Mouse (Mus musculus): Measurements from ENCODE around the gene Mthfd2. TPM values are rescaled to one million over a fixed set of nuclear protein-coding genes. Genes with fewer than 3 reads are reported as not detected.
A peak's percentile ranks its signal among the peaks of the same experiment; 100 is the strongest.

Mthfd2 gene
- polyA plus RNA-seq, 1 experiment from 2014 or later: 24.1 TPM

DNA sequence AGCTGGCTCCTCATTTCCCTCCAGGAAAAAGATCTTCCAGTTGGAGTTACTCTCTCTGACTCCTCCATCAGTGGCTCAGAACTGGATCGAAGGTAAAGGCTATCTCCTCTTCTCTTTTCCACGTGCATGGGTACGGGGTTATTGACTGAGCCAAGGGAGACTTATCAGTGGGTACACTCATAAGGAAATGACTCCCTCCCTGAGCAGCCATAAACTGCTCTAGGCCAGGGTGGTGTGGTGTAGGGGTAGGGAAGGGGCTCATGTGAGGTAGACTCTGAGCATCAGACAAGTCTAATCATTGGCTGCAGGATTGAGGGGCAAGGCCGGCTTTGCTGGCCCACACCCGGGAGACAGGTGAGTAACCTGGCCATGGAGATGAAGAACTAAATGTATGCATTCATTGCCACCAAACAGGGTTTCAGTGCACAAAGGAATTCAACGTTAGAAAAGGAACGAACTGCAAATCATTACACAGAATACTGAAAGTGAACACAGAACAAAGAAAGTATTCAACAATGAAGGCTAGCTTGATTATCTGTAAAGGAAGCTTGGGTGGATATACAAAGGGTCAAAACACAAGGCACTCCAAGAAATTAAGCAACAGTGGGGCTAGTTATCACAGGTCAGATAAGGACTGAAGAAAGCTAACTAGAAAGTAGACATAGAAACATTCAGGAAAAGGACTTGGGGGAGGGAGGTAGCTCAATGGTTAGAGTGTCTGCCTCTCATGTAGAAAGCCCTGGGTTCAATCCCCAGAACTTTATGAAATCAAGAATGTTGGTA, 25.1 kb downstream of the Mthfd2 start:
- H3K4me2 ChIP-seq (ENCODE audit: low read length): no peak overlapping the region
- H3K27ac ChIP-seq (replicated peaks in 1 of 2; ENCODE audit: control insufficient read depth in 1 of 2, insufficient read depth in 1 of 2, low read depth in 2 of 2, low read length in 2 of 2): no peak overlapping the region
- no peak overlapping the region for H3K9ac ChIP-seq (ENCODE audit: low read length)
- H3K4me3 ChIP-seq (ENCODE audit: control insufficient read depth in 1 of 2, insufficient read depth in 1 of 2, low read depth in 1 of 2, low read length in 2 of 2): no peak overlapping the region
- 64% methylated on average over 7 of the region's 7 CpGs for WGBS
- ATAC-seq (ENCODE audit: insufficient number of reproducible peaks, insufficient read depth, low FRiP score, low read depth): no peak
- no peaks in the 10 kb centered on the region for H3K9me3 ChIP-seq (ENCODE audit: control insufficient read depth, low read length)
- no peaks in the 10 kb centered on the region for H3K27me3 ChIP-seq (ENCODE audit: control insufficient read depth, insufficient read depth, low read length)
- H3K4me1 ChIP-seq (ENCODE audit: control insufficient read depth in 2 of 2, insufficient read depth in 2 of 2, low read length in 2 of 2): no peaks in the 10 kb centered on the region
- H3K36me3 ChIP-seq (ENCODE audit: control insufficient read depth, insufficient read depth, low read length): 0 out of 2 replicates have a peak, but pooled peaks cover 7% of the 10 kb centered on the region

DNA sequence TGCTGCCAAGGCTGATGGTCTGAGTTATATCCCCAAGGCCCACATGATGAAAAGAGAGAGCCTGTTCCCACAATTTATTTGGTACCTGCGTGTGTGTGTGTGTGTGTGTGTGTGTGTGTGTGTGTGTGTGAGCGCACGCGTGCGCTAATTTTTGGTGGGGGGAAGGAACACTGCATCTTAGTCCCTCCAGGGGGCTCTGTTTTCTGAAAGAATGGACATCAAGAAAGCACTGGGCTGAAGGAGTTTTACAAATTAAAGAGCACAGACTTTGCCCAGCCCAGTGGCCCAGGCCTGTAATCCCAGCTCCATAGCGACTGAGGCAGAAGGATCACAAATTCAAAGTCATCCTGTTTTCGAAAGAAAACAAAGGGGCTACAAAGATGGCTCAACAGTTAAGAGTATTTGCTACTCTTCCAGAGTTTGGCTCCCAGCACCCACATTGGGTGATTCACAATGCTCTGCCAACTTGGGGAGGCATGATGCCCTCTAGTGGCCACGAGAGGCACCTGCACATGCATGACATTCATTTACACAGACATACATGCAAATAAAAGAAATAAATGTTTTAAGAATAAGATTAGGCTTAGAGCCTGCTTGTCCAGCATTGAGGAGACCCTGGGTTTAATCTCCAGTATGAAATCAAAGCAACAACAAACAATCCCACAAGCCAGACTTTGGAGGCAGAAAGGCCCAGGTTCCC, 45.3 kb downstream of the Mthfd2 start:
- H3K36me3 ChIP-seq (ENCODE audit: control insufficient read depth, insufficient read depth, low read length): no peaks in the 10 kb centered on the region
- H3K27me3 ChIP-seq (ENCODE audit: control insufficient read depth, insufficient read depth, low read length): 0 out of 2 replicates have a peak, but pooled peaks cover 6% of the 10 kb centered on the region
- WGBS: 77% methylated on average over 8 of the region's 8 CpGs
- peaks cover 9% of the 10 kb centered on the region; the same call in 1 of the 2 replicates for H3K9me3 ChIP-seq (ENCODE audit: control insufficient read depth, low read length)
- H3K27ac ChIP-seq (replicated peaks in 1 of 2; ENCODE audit: control insufficient read depth in 1 of 2, insufficient read depth in 1 of 2, low read depth in 2 of 2, low read length in 2 of 2): no peak overlapping the region
- no peak overlapping the region for H3K4me3 ChIP-seq (ENCODE audit: control insufficient read depth in 1 of 2, insufficient read depth in 1 of 2, low read depth in 1 of 2, low read length in 2 of 2)
- no peaks in the 10 kb centered on the region for H3K4me1 ChIP-seq (ENCODE audit: control insufficient read depth in 2 of 2, insufficient read depth in 2 of 2, low read length in 2 of 2)
- H3K9ac ChIP-seq (ENCODE audit: low read length): no peak overlapping the region
- H3K4me2 ChIP-seq (ENCODE audit: low read length): no peak overlapping the region
- ATAC-seq (ENCODE audit: insufficient number of reproducible peaks, insufficient read depth, low FRiP score, low read depth): no peak

DNA sequence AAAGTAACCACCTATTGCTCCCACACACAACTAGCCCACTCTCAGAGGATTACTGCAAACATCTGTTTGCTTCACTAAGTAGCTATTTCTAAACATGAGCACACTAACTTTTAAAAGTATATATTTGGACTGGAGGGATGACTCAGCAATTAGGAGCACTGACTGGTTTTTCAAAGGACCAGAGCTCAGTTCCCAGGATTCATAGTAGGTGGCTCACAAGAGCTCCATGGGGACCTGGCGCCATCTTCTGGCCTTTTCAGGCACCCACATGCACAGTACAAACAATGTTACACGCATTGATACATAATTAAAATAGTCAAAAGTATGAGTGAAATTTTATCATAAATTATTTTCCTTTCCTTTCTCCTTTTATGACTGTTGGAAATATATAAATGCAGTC, 46.8 kb downstream of the Mthfd2 start:
- Histone ChIP-seq H3K4me3 (ENCODE audit: control insufficient read depth in 1 of 2, insufficient read depth in 1 of 2, low read depth in 1 of 2, low read length in 2 of 2) (no peak overlapping the region), H3K9ac (ENCODE audit: low read length) (no peak overlapping the region)

DNA sequence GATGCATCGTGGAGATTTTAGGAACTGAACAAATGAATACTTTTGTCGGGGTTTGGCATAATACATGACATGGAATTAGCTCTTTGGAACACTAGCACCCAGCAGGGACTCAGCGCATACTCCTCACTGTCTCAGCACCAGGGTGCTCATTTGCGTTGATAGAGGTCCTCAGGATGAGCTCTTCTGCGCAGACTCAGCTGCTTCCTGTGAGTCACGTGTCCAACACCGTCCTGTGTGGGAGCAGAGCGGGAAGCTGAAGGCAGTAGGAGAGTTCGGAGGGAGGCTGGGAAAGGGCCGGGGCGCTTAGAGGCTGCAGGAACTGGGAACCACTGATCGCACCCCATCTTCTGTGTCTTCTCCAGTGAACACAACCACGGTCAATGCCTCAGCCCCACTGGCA, 48.6 kb downstream of the Mthfd2 start:
- Histone ChIP-seq H3K27me3 (ENCODE audit: control insufficient read depth, insufficient read depth, low read length) (0 out of 2 replicates have a peak, but pooled peaks cover 6% of the 10 kb centered on the region), H3K27ac (replicated peaks in 1 of 2; ENCODE audit: control insufficient read depth in 1 of 2, insufficient read depth in 1 of 2, low read depth in 2 of 2, low read length in 2 of 2) (no peak overlapping the region), H3K4me3 (ENCODE audit: control insufficient read depth in 1 of 2, insufficient read depth in 1 of 2, low read depth in 1 of 2, low read length in 2 of 2) (no peak overlapping the region), H3K4me2 (ENCODE audit: low read length) (no peak overlapping the region), H3K9ac (ENCODE audit: low read length) (no peak overlapping the region), H3K36me3 (ENCODE audit: control insufficient read depth, insufficient read depth, low read length) (no peaks in the 10 kb centered on the region), H3K4me1 (ENCODE audit: control insufficient read depth in 2 of 2, insufficient read depth in 2 of 2, low read length in 2 of 2) (no peaks in the 10 kb centered on the region), H3K9me3 (ENCODE audit: control insufficient read depth, low read length) (peaks cover 9% of the 10 kb centered on the region; the same call in 1 of the 2 replicates)
- 65% methylated on average over 13 of the region's 13 CpGs for WGBS
- ATAC-seq (ENCODE audit: insufficient number of reproducible peaks, insufficient read depth, low FRiP score, low read depth): no peak

More for the DNA sequence above, 46.8 kb downstream of the Mthfd2 start:
- H3K27ac ChIP-seq (replicated peaks in 1 of 2; ENCODE audit: control insufficient read depth in 1 of 2, insufficient read depth in 1 of 2, low read depth in 2 of 2, low read length in 2 of 2): no peak overlapping the region
- no peaks in the 10 kb centered on the region for H3K36me3 ChIP-seq (ENCODE audit: control insufficient read depth, insufficient read depth, low read length)
- H3K9me3 ChIP-seq (ENCODE audit: control insufficient read depth, low read length): peaks cover 9% of the 10 kb centered on the region; the same call in 1 of the 2 replicates
- 0 out of 2 replicates have a peak, but pooled peaks cover 6% of the 10 kb centered on the region for H3K27me3 ChIP-seq (ENCODE audit: control insufficient read depth, insufficient read depth, low read length)
- H3K4me1 ChIP-seq (ENCODE audit: control insufficient read depth in 2 of 2, insufficient read depth in 2 of 2, low read length in 2 of 2): no peaks in the 10 kb centered on the region
- 29% methylated on average over 2 of the region's 2 CpGs for WGBS
- no peak overlapping the region for H3K4me2 ChIP-seq (ENCODE audit: low read length)
- ATAC-seq (ENCODE audit: insufficient number of reproducible peaks, insufficient read depth, low FRiP score, low read depth): no peak

DNA sequence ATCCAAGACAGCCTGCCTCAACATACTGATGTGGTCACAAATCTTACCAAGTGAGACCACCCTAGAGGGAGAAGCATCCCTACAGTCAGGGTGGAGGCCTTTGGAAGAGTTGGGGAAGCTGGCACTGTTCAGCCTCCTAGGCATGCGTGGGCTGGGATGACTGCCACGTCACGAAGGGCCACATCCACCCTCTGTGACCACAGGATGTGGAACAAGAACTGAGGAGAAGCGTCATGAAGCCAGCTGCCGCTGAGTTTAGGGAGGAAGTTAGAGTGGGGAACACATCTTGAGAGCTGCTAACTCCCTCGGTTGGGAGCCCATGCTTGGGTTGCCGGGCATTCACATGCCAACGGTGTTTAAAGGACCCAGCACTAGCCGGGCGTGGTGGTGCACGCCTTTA, 52.0 kb downstream of the Mthfd2 start:
- Histone ChIP-seq H3K9ac (ENCODE audit: low read length) (no peak overlapping the region), H3K36me3 (ENCODE audit: control insufficient read depth, insufficient read depth, low read length) (no peaks in the 10 kb centered on the region), H3K9me3 (ENCODE audit: control insufficient read depth, low read length) (0 out of 2 replicates have a peak, but pooled peaks cover 4% of the 10 kb centered on the region), H3K4me2 (ENCODE audit: low read length) (no peak overlapping the region), H3K4me1 (ENCODE audit: control insufficient read depth in 2 of 2, insufficient read depth in 2 of 2, low read length in 2 of 2) (no peaks in the 10 kb centered on the region), H3K27me3 (ENCODE audit: control insufficient read depth, insufficient read depth, low read length) (0 out of 2 replicates have a peak, but pooled peaks cover 6% of the 10 kb centered on the region), H3K27ac (replicated peaks in 1 of 2; ENCODE audit: control insufficient read depth in 1 of 2, insufficient read depth in 1 of 2, low read depth in 2 of 2, low read length in 2 of 2) (no peak overlapping the region), H3K4me3 (ENCODE audit: control insufficient read depth in 1 of 2, insufficient read depth in 1 of 2, low read depth in 1 of 2, low read length in 2 of 2) (no peak overlapping the region)
- no peak for ATAC-seq (ENCODE audit: insufficient number of reproducible peaks, insufficient read depth, low FRiP score, low read depth)
- WGBS: 80% methylated on average over 11 of the region's 11 CpGs

DNA sequence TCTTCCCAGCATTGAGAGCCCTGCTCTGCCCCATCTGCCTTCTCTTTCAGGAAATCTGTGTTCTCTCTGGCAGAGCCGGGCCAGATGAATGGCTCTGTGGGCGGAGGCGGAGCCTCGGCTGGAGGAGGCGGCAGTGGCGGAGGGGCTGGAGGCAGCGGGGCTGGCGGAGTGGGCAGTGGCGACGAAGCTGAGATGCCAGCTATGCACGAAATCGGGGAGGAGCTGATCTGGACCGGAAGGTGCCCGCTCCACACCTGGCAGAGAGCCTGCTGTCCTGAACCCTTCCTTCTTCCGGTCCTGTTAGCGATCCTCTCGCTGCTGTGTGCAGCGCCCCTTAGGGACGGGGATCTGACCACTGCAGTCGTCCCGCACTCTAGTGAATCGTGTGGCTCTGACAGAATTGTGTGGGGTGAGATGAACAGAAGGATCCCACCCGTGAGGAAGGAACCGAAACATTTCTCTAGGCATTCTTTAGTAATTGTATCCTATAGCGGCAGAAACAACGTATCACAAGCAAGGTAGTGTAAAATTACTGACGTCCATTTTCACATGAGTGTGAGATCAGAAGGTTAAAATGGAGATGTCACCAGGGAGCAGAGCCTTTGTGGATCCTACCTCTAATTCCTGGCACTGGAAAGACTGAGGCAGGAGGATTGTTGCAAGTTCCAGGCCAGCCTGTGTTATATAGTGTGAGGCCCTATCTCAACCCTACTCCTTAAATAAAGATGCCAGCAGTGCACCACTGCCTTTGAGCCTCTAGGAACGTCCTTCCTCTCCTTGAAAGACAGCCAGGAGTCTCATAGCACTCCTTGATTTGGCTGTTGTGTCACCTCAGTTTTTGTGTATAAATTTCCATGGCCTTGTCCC, 57.3 kb downstream of the Mthfd2 start:
- peak overlapping the region; percentile 68 for H3K9ac ChIP-seq (ENCODE audit: low read length)
- H3K27me3 ChIP-seq (ENCODE audit: control insufficient read depth, insufficient read depth, low read length): no peaks in the 10 kb centered on the region
- H3K27ac ChIP-seq (replicated peaks in 1 of 2; ENCODE audit: control insufficient read depth in 1 of 2, insufficient read depth in 1 of 2, low read depth in 2 of 2, low read length in 2 of 2): peak overlapping the region; percentile 74
- H3K4me1 ChIP-seq (ENCODE audit: control insufficient read depth in 2 of 2, insufficient read depth in 2 of 2, low read length in 2 of 2): peaks cover 4 to 6% of the 10 kb centered on the region in 2 experiments; a peak in 3 of 4 replicates
- H3K36me3 ChIP-seq (ENCODE audit: control insufficient read depth, insufficient read depth, low read length): no peaks in the 10 kb centered on the region
- H3K4me3 ChIP-seq (ENCODE audit: control insufficient read depth in 1 of 2, insufficient read depth in 1 of 2, low read depth in 1 of 2, low read length in 2 of 2): peak overlapping the region; percentile 51 to 56
- H3K9me3 ChIP-seq (ENCODE audit: control insufficient read depth, low read length): no peaks in the 10 kb centered on the region
- 3% methylated on average over 26 of the region's 28 CpGs for WGBS
- H3K4me2 ChIP-seq (ENCODE audit: low read length): peak overlapping the region; percentile 70
- peak; percentile 86 for ATAC-seq (ENCODE audit: insufficient number of reproducible peaks, insufficient read depth, low FRiP score, low read depth)

DNA sequence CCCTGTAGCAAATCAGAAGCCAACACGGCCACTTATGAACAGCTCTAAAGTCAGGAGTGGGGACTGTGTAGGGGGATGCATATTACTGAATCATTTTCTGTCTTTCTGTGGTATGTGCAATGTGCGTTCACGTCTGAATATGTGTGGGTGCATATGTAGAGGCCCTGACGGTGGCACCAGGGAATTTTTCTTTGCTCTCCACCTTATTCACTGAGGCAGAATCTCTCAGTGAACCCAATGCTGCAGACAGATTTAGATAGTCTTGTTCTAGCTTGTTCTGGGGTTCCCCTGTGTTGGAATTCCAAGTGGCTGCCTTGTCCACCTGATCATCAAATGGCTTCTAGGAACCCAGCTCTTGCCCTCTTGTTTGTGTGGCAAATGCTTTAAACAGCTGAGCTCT, 58.1 kb downstream of the Mthfd2 start:
- 61% methylated on average over 4 of the region's 4 CpGs for WGBS
- peaks cover 4 to 6% of the 10 kb centered on the region in 2 experiments; a peak in 3 of 4 replicates for H3K4me1 ChIP-seq (ENCODE audit: control insufficient read depth in 2 of 2, insufficient read depth in 2 of 2, low read length in 2 of 2)
- ATAC-seq (ENCODE audit: insufficient number of reproducible peaks, insufficient read depth, low FRiP score, low read depth): no peak
- peak overlapping the region in 1 of 2 experiments; percentile 74; a peak in 1 of 4 replicates for H3K27ac ChIP-seq (replicated peaks in 1 of 2; ENCODE audit: control insufficient read depth in 1 of 2, insufficient read depth in 1 of 2, low read depth in 2 of 2, low read length in 2 of 2)
- peak overlapping the region; percentile 70 for H3K4me2 ChIP-seq (ENCODE audit: low read length)
- peak overlapping the region in 1 of 2 experiments; percentile 51; a peak in 2 of 4 replicates for H3K4me3 ChIP-seq (ENCODE audit: control insufficient read depth in 1 of 2, insufficient read depth in 1 of 2, low read depth in 1 of 2, low read length in 2 of 2)
- peak overlapping the region; percentile 58 for H3K9ac ChIP-seq (ENCODE audit: low read length)
- no peaks in the 10 kb centered on the region for H3K9me3 ChIP-seq (ENCODE audit: control insufficient read depth, low read length)
- no peaks in the 10 kb centered on the region for H3K36me3 ChIP-seq (ENCODE audit: control insufficient read depth, insufficient read depth, low read length)
- no peaks in the 10 kb centered on the region for H3K27me3 ChIP-seq (ENCODE audit: control insufficient read depth, insufficient read depth, low read length)

Measured in heart, embryonic 14.5 days (tissue).